Mouse (Mus musculus): ENCODE results near the gene Polr2g.

The Polr2g gene

GRCm38 (mm10) chr19:8756635-8757387, 41.6 kb downstream of the Polr2g start, which contains the start of gene Nxf1:
Gene Nxf1, plus strand, starts transcription at chr19:8757073.
- peak; percentile 94 for DNase-seq

- DNase-seq = no peak
Measured at GRCm38 (mm10) chr19:8755652-8756051, 42.7 kb downstream of the Polr2g start.

DNA sequence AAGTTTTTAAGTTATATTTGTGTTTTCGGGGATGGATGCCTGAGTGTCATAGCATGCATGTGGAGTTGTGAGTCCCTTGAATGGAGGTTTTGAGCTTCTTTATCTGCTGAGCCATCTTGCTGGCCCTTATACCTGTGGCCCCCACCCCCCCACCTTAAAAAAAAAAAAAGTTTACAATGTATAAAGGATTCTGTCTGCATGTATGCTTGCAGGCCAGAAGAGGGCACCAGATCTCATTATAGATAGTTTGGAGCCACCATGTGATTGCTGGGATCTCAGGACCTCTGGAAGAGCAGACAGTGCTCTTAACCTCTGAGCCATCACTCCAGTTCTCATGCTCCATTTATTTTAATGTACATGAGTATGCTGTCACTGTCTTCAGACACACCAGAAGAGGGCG, 51.0 kb downstream of the Polr2g start:
- peak; percentile 26 for DNase-seq

- DNase-seq = no peak
Measured at GRCm38 (mm10) chr19:8745382-8745781, 53.0 kb downstream of the Polr2g start.

All from lung, postnatal 10 days (tissue).